Mouse (Mus musculus) adrenal gland, postnatal 0 days (tissue): ENCODE measurements around the gene Slc6a5. TPM values are rescaled to one million over a fixed set of nuclear protein-coding genes. Genes with fewer than 3 reads are reported as not detected.

ENCODE experiments used
- polyA plus RNA-seq: library from polyadenylated mRNA; unstranded; fragments of >200 nt; fragmentation: Nextera tagmentation; extraction: Ambion mirVana; gene quantifications from 2 replicates; pipeline ENCODE4 v1.2.1, GENCODE M21; 2015

Gene Slc6a5
- 0.08 and 0.23 TPM in 2 replicates for polyA plus RNA-seq

DNA sequence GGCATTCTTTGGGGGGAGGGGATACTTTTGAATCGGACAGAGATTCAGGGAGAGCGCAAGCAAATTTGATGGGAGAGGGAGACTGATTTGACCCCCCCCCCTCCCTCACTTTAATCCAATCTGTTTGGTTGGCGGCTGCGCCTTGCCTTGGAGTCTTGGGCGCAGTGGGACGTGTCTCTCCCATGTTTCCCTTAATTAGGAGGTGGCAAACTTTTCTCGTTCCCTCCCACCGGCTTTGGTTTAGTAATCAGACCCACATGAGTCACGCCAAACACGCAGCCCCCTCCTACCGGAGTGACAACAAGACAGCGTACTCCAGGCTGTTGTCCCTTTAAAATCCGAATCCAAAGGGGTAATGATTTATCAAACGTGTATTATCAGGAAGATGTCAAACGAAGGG lies at the start of gene Slc6a5:
Gene Slc6a5, plus strand, starts transcription at position 297 of the 400 bp plus-strand sequence.

DNA sequence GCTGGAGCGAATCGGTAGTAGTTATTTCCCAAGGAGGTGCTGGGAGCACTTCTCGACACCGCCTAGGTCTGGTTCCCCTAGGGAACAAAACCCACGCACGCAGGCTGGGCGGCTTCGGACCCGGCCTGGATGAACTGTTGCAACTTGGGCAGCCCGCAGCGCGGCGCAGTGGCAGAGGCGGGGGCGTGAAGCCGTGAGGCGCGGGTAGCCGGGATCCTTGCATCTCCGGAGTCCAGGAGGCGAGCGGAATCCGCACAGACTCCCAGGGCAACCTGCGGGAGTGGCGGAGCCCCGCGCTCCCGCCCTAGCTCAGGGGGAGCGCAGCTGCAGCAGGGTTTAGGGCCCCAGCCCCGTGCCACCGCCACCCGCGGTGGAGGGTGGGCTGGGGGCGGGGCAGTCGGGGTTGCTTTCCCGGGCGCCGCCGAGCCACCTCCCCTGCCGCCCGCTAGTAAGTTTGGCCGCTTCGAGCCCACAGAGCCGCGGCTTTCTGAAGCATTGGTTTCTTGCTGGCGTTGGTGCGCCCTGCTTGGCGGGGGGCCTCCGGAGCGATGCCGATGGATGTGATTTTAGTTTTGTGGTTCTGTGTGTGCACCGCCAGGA lies 65.0 kb downstream of the Slc6a5 start, which contains the start of gene Nell1:
Gene Nell1, plus strand, starts transcription at position 24 of the 600 bp plus-strand sequence.

Other genes with a start within 250 kb of the Slc6a5 start
- gene Htatip2, start 151.0 kb upstream of the Slc6a5 start, polyA plus RNA-seq: 51.8 and 106 TPM in 2 replicates
- gene Prmt3, start 131.8 kb upstream of the Slc6a5 start, polyA plus RNA-seq: 23.1 and 36.6 TPM in 2 replicates
- gene Nell1, start 64.7 kb downstream of the Slc6a5 start, polyA plus RNA-seq: 1.2 and 1.7 TPM in 2 replicates